Mouse (Mus musculus) heart, embryonic 14.5 days (tissue): ENCODE results near the gene Clic1. TPM values are rescaled to one million over a fixed set of nuclear protein-coding genes. Genes with fewer than 3 reads are reported as not detected.

Source experiments
- ATAC-seq: fragments of 200-750 bp; cut with Nextera tagmentation; 2 replicates; pipeline ENCODE4 v1.8.0; 2017; ENCODE audit warnings: low read depth, moderate TSS enrichment; ENCODE audit not compliant: insufficient number of reproducible peaks, insufficient read depth, low FRiP score
- H3K27ac ChIP-seq, 2 experiments: fragments of 200-500 bp in 1 of 2; fragments of 300-500 bp in 1 of 2; sonication (generic) in 1 of 2; replicated peaks in 1 of 2; 2 replicates each; pipeline ENCODE4 v1.5.1; 2012 to 2014; ENCODE audit warnings: low read depth in 2 of 2, low read length in 2 of 2, control low read depth in 1 of 2, mild to moderate bottlenecking in 1 of 2, mixed read lengths in 1 of 2; ENCODE audit not compliant: control insufficient read depth in 1 of 2, insufficient read depth in 1 of 2
- H3K27me3 ChIP-seq: fragments of 300-500 bp; sonication (generic); 2 replicates; pipeline ENCODE4 v1.6.1; 2014; ENCODE audit warnings: mild to moderate bottlenecking, low read length, control low read depth; ENCODE audit not compliant: control insufficient read depth, insufficient read depth
- H3K36me3 ChIP-seq: fragments of 300-500 bp; sonication (generic); 2 replicates; pipeline ENCODE4 v1.6.1; 2014; ENCODE audit warnings: mild to moderate bottlenecking, control low read depth, low read length, mixed read lengths; ENCODE audit not compliant: control insufficient read depth, insufficient read depth
- H3K4me1 ChIP-seq, 2 experiments: fragments of 200-500 bp in 1 of 2; fragments of 300-500 bp in 1 of 2; sonication (generic) in 1 of 2; 2 replicates each; pipeline ENCODE4 v1.6.1; 2012 to 2014; ENCODE audit warnings: low read length in 2 of 2, control low read depth in 1 of 2, mixed read lengths in 1 of 2; ENCODE audit not compliant: control insufficient read depth in 2 of 2, insufficient read depth in 2 of 2
- H3K4me2 ChIP-seq: fragments of 300-500 bp; sonication (generic); 2 replicates; pipeline ENCODE4 v1.6.1; 2014; ENCODE audit warnings: mild to moderate bottlenecking, low read length
- H3K4me3 ChIP-seq, 2 experiments: fragments of 200-500 bp in 1 of 2; fragments of 300-500 bp in 1 of 2; sonication (generic) in 1 of 2; 2 replicates each; pipeline ENCODE4 v1.5.1; 2012 to 2014; ENCODE audit warnings: low read length in 2 of 2, mild to moderate bottlenecking in 2 of 2, control low read depth in 1 of 2, low read depth in 1 of 2, moderate library complexity in 1 of 2; ENCODE audit not compliant: control insufficient read depth in 1 of 2, insufficient read depth in 1 of 2
- H3K9ac ChIP-seq: fragments of 300-500 bp; sonication (generic); 2 replicates; pipeline ENCODE4 v1.6.1; 2014; ENCODE audit warnings: mild to moderate bottlenecking, low read length
- H3K9me3 ChIP-seq: fragments of 300-500 bp; sonication (generic); 2 replicates; pipeline ENCODE4 v1.6.1; 2016; ENCODE audit warnings: low read length, control low read depth; ENCODE audit not compliant: control insufficient read depth
- WGBS: fragments of 180-500 bp; shearing (Covaris S2); extraction: QIAGEN DNeasy Blood & Tissue Kit; methylation state at CpG from one replicate; pipeline ENCODE4 v1.1.7; 2014; 5-methylcytosine and 5-hydroxymethylcytosine counted together
- polyA plus RNA-seq: library from polyadenylated mRNA; unstranded; fragments of >200 nt; fragmentation: Nextera tagmentation; extraction: Ambion mirVana; gene quantifications from 2 replicates; pipeline ENCODE4 v1.2.1, GENCODE M21; 2014

The Clic1 gene
- polyA plus RNA-seq, result 108 TPM in 2 replicates

DNA sequence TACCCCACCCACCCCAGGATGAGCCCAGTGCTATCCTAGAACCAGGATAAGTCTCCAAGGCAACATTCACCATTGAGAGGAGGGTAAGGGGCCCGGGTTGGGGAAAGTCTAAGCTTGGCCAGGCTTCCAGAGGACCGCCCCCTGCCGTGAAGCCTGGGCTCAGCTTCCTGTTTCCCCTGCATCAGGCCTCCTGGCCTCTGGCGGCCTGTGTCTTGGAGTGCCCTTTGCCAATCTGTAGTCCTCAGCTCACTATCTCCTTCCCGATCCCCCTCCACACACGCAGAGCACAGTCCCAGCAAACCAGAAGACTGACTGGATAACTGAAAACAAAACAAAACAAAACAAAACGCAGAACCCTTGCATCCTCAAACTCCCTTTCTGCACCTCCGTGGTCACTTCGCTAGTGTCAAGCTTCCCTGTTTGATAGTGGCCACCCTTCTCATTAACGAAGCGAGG is at the start of gene Clic1:
Gene Clic1, plus strand, starts transcription at position 406 of the 456 bp plus-strand sequence.
- Histone ChIP-seq H3K36me3 (peaks cover 25% of the 10 kb centered on the region), H3K4me3 (peak within 1 kb of the TSS; percentile 55 to 63), H3K4me1 (peaks cover 32 to 54% of the 10 kb centered on the region in 2 experiments), H3K27ac (peak within 1 kb of the TSS; percentile 99), H3K9ac (peak within 1 kb of the TSS; percentile 94), H3K9me3 (no peaks in the 10 kb centered on the region), H3K4me2 (peak within 1 kb of the TSS; percentile 75), H3K27me3 (no peaks in the 10 kb centered on the region)
- WGBS, result 1% methylated on average over 11 of the region's 11 CpGs
- ATAC-seq, result peak; percentile 24

GRCm38 (mm10) chr17:35000717-35001451 is 48.9 kb upstream of the Clic1 start, which contains the start of gene Vars:
TSS of gene Vars (plus strand) at chr17:35000987.
- Histone ChIP-seq H3K4me2 (peak within 1 kb of the TSS; percentile 98), H3K4me3 (peak within 1 kb of the TSS; percentile 74 to 76), H3K9me3 (no peaks in the 10 kb centered on the region), H3K27ac (peak within 1 kb of the TSS; percentile 95 to 98), H3K4me1 (peaks cover 16 to 48% of the 10 kb centered on the region in 2 experiments), H3K27me3 (no peaks in the 10 kb centered on the region), H3K9ac (peak within 1 kb of the TSS; percentile 93), H3K36me3 (peaks cover 40% of the 10 kb centered on the region)
- peak; percentile 88 for ATAC-seq
- under 1% methylated on average over 62 of the region's 83 CpGs for WGBS

DNA sequence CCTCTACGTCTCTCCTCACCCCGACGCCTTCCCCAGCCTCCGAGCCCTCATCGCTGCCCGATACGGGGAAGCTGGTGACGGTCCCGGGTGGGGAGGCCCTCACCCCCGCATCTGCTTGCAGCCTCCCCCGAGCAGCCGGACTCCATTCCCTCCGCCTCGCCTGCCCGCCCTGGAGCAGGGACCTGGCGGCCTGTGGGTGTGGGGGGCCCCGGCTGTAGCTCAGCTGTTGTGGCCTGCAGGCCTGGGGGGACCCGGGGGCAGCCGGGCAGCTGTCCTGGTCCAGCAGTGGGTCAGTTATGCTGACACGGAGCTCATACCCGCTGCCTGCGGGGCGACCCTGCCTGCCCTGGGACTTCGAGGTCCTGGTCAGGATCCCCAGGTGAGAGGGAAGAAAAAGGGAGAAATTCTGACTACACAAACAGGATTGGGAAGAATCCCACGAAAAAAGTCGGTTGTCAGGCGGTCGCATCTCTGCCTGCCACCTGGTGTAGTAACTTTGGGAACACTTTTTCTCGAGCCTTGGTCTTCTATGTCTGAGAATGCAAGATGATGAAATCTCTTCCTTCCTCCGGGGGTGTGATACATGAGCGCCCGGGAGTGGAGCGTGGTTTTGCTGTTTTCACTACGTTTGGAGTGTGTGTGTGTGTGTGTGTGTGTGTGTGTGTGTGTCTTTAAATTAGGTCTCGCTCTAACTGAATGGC is 48.2 kb upstream of the Clic1 start:
- Histone ChIP-seq H3K9me3 (no peaks in the 10 kb centered on the region), H3K4me2 (peak overlapping the region; percentile 98), H3K9ac (peak overlapping the region; percentile 93), H3K27ac (peak overlapping the region; percentile 95 to 98), H3K36me3 (peaks cover 46% of the 10 kb centered on the region), H3K27me3 (no peaks in the 10 kb centered on the region), H3K4me1 (peaks cover 16 to 47% of the 10 kb centered on the region in 2 experiments), H3K4me3 (peak overlapping the region; percentile 74 to 76)
- WGBS, result under 1% methylated on average over 35 of the region's 35 CpGs
- no peak for ATAC-seq

DNA sequence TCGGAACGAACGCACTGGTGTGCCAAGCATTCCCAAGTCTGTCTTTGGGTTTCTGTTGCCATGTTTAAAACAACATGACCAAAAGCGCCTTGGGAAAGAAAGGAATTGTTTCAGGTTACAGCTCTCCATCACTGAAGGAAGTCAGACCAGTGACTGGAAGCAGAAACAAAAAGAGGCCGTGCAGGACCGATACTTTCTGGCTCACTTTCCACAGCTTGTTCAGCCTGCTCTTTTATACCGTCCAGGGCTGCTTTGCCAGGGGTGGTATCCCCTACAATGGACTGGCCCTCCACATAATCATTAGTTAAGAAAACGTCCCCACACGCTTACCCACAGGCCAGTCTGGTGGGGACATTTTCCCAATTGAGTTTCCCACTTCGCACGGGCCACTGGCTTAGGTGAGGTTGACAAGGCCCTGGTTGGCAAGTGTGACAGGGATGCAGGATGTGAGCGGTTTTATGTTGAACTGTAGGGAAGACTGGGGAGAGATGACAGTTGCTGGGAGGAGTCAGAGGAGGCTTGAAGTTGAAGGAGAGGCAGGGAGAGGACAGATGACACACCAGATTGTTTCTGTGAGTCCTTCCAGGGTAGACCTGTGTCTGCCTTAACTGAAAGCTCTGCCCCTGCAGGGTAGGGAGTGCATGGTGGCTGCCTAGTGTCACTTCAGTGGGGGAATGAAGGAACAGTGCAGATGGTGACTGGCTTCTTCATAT is 47.5 kb upstream of the Clic1 start:
- H3K27me3 ChIP-seq, result no peaks in the 10 kb centered on the region
- H3K9me3 ChIP-seq, result no peaks in the 10 kb centered on the region
- H3K9ac ChIP-seq, result peak overlapping the region; percentile 93
- 9% methylated on average over 12 of the region's 12 CpGs for WGBS
- H3K4me1 ChIP-seq, result peaks cover 14 to 40% of the 10 kb centered on the region in 2 experiments
- H3K27ac ChIP-seq, result peak overlapping the region; percentile 9 to 98; a peak in 3 of 4 replicates
- peak overlapping the region; percentile 98 for H3K4me2 ChIP-seq
- ATAC-seq, result no peak
- peaks cover 52% of the 10 kb centered on the region for H3K36me3 ChIP-seq
- H3K4me3 ChIP-seq, result peak overlapping the region; percentile 74 to 76

DNA sequence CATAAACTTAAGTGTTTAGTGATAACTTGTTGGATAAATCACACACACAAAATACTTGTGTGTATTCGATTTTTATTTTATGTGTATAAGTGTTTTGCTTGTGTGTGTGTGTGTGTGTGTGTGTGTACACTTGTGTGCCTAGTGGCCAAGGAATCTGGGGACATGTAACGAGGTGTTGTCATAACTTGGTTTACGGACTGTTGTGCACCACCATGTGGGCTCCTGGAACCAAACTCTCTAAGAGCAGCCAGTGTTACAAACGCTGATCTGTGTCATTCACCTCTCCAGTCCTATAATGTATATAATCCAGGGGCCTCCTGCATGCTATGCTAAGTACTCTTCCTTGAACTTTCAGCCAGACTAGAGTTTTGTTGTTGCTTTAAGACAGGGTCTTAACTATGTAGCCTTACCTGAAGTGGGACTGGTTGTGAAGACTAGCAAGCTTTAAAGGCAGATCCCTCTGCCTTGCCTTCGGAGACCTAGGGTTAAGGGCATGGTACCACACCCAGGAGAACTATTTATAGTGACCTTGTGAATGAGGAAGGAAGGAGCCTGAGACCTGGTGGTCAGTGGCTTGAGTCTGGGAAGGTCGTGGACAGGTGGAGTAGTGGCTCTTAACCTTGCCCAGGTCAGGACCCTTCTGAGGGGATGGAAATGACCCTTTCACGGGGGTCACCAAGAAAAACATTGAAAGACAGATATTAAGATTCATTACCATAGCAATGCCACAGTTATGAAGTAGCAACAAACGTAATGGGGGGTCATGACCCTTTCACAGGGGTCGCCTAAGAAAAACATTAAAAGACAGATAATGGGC is 46.5 kb upstream of the Clic1 start:
- peak overlapping the region; percentile 93; the same call in 1 of the 2 replicates for H3K9ac ChIP-seq

GRCm38 (mm10) chr17:35004075-35004717 is 45.6 kb upstream of the Clic1 start:
- H3K27me3 ChIP-seq, result no peaks in the 10 kb centered on the region
- no peak overlapping the region for H3K4me3 ChIP-seq
- no peaks in the 10 kb centered on the region for H3K9me3 ChIP-seq
- no peak overlapping the region for H3K4me2 ChIP-seq
- WGBS, result 93% methylated on average over 17 of the region's 17 CpGs
- H3K4me1 ChIP-seq, result peaks cover 14 to 28% of the 10 kb centered on the region in 2 experiments
- no peak overlapping the region for H3K27ac ChIP-seq
- no peak for ATAC-seq
- no peak overlapping the region for H3K9ac ChIP-seq
- H3K36me3 ChIP-seq, result peaks cover 53% of the 10 kb centered on the region

More for the DNA sequence above, 46.5 kb upstream of the Clic1 start:
- Histone ChIP-seq H3K36me3 (peaks cover 52% of the 10 kb centered on the region), H3K27ac (no peak overlapping the region), H3K4me3 (peak overlapping the region in 1 of 2 experiments; percentile 74; a peak in 1 of 4 replicates), H3K9me3 (no peaks in the 10 kb centered on the region), H3K27me3 (no peaks in the 10 kb centered on the region), H3K4me2 (peak overlapping the region; percentile 98), H3K4me1 (peaks cover 14 to 35% of the 10 kb centered on the region in 2 experiments)
- no peak for ATAC-seq
- 56% methylated on average over 9 of the region's 9 CpGs for WGBS
